Mouse (Mus musculus) lung, adult 2 months (tissue): ENCODE measurements around the gene Nol4l.

Experiments used
- CTCF ChIP-seq: fragments of 200-500 bp; IDR thresholded peaks from 2 replicates; pipeline ENCODE4 v1.5.1; 2011; ENCODE audit warnings: mild to moderate bottlenecking, low read length, control low read depth; ENCODE audit not compliant: insufficient read depth
- POLR2A ChIP-seq: fragments of 200-500 bp; IDR thresholded peaks from 2 replicates; pipeline ENCODE4 v1.6.1; 2011; ENCODE audit warnings: low read depth, mild to moderate bottlenecking, control low read depth, low read length, borderline replicate concordance; ENCODE audit errors: extremely low read depth

GRCm38 (mm10) chr2:153404882-153405281, 124.9 kb downstream of the Nol4l start:
- TF ChIP-seq POLR2A (no peak), CTCF (no peak)
